Mouse (Mus musculus) midbrain, embryonic 10.5 days (tissue): ENCODE results near the gene Plekhm2. TPM values are rescaled to one million over a fixed set of nuclear protein-coding genes. Genes with fewer than 3 reads are reported as not detected.

Experiments
- DNase-seq: peaks from one replicate; pipeline ENCODE4 v3.0.0-alpha.2; 2017; ENCODE audit warnings: low spot score
- H3K27ac ChIP-seq: fragments of 300-500 bp; sonication (generic); replicated peaks from 2 replicates; pipeline ENCODE4 v1.5.1; 2016; ENCODE audit warnings: mild to moderate bottlenecking
- H3K27me3 ChIP-seq: fragments of 300-500 bp; sonication (generic); 2 replicates; pipeline ENCODE4 v1.6.1; 2016; ENCODE audit warnings: low read depth, mild to moderate bottlenecking; ENCODE audit not compliant: poor library complexity, severe bottlenecking
- H3K36me3 ChIP-seq: fragments of 300-500 bp; sonication (generic); 2 replicates; pipeline ENCODE4 v1.6.1; 2016; ENCODE audit warnings: mild to moderate bottlenecking, moderate library complexity
- H3K4me1 ChIP-seq: fragments of 300-500 bp; sonication (generic); 2 replicates; pipeline ENCODE4 v1.6.1; 2016
- H3K4me3 ChIP-seq: fragments of 300-500 bp; sonication (generic); 2 replicates; pipeline ENCODE4 v1.5.1; 2016; ENCODE audit warnings: mild to moderate bottlenecking, moderate library complexity
- H3K9me3 ChIP-seq: fragments of 300-500 bp; sonication (generic); replicated peaks from 2 replicates; pipeline ENCODE4 v1.6.1; 2016; ENCODE audit warnings: mild to moderate bottlenecking
- WGBS: fragments of 180-500 bp; shearing (Covaris S2); methylation state at CpG from one replicate; pipeline ENCODE4 v1.1.7; 2016; 5-methylcytosine and 5-hydroxymethylcytosine counted together
- polyA plus RNA-seq: library from polyadenylated mRNA; unstranded; fragments of >200 nt; fragmentation: Nextera tagmentation; extraction: Ambion mirVana; gene quantifications from 2 replicates; pipeline ENCODE4 v1.2.1, GENCODE M21; 2016

The Plekhm2 gene
- polyA plus RNA-seq, 1 experiment from 2014 or later = 2.9 TPM

GRCm38 (mm10) chr4:141641961-141642811, 22.5 kb downstream of the Plekhm2 start:
- Histone ChIP-seq H3K36me3 (peaks cover 64% of the 10 kb centered on the region), H3K9me3 (no peaks in the 10 kb centered on the region), H3K27ac (no peak overlapping the region), H3K27me3 (no peaks in the 10 kb centered on the region), H3K4me1 (peaks cover 11% of the 10 kb centered on the region), H3K4me3 (no peak overlapping the region)
- WGBS = 92% methylated on average over 25 of the region's 25 CpGs
- no peak for DNase-seq

- Histone ChIP-seq H3K36me3 (peaks cover 64% of the 10 kb centered on the region), H3K4me3 (no peak overlapping the region), H3K4me1 (peaks cover 11% of the 10 kb centered on the region), H3K27me3 (no peaks in the 10 kb centered on the region), H3K9me3 (no peaks in the 10 kb centered on the region), H3K27ac (no peak overlapping the region)
- WGBS = 88% methylated on average over 7 of the region's 7 CpGs
- DNase-seq = no peak
Measured at GRCm38 (mm10) chr4:141641353-141641771, 23.3 kb downstream of the Plekhm2 start.

GRCm38 (mm10) chr4:141639474-141639873, 25.2 kb downstream of the Plekhm2 start:
- Histone ChIP-seq H3K36me3 (peaks cover 71% of the 10 kb centered on the region), H3K9me3 (no peaks in the 10 kb centered on the region), H3K27me3 (no peaks in the 10 kb centered on the region), H3K4me1 (peaks cover 11% of the 10 kb centered on the region), H3K4me3 (no peak overlapping the region), H3K27ac (no peak overlapping the region)
- 67% methylated on average over 11 of the region's 11 CpGs for WGBS
- DNase-seq = no peak

GRCm38 (mm10) chr4:141636693-141637092, 28.0 kb downstream of the Plekhm2 start:
- H3K4me1 ChIP-seq = peaks cover 11% of the 10 kb centered on the region
- H3K27ac ChIP-seq = no peak overlapping the region
- no peaks in the 10 kb centered on the region for H3K9me3 ChIP-seq
- H3K4me3 ChIP-seq = no peak overlapping the region
- H3K27me3 ChIP-seq = no peaks in the 10 kb centered on the region
- 98% methylated on average over 5 of the region's 5 CpGs for WGBS
- H3K36me3 ChIP-seq = peaks cover 87% of the 10 kb centered on the region
- DNase-seq = no peak

GRCm38 (mm10) chr4:141635991-141636390, 28.7 kb downstream of the Plekhm2 start:
- DNase-seq = no peak
- Histone ChIP-seq H3K27ac (no peak overlapping the region), H3K36me3 (peaks cover 87% of the 10 kb centered on the region)

GRCm38 (mm10) chr4:141632111-141632873, 32.4 kb downstream of the Plekhm2 start:
- no peaks in the 10 kb centered on the region for H3K4me1 ChIP-seq
- peaks cover 89% of the 10 kb centered on the region for H3K36me3 ChIP-seq
- no peaks in the 10 kb centered on the region for H3K9me3 ChIP-seq
- no peak overlapping the region for H3K27ac ChIP-seq
- DNase-seq = no peak
- WGBS = 96% methylated on average over 21 of the region's 21 CpGs
- H3K27me3 ChIP-seq = no peaks in the 10 kb centered on the region
- no peak overlapping the region for H3K4me3 ChIP-seq

More at GRCm38 (mm10) chr4:141635991-141636390, 28.7 kb downstream of the Plekhm2 start:
- Histone ChIP-seq H3K27me3 (no peaks in the 10 kb centered on the region), H3K9me3 (no peaks in the 10 kb centered on the region), H3K4me1 (peaks cover 4% of the 10 kb centered on the region), H3K4me3 (no peak overlapping the region)
- WGBS = 78% methylated on average over 9 of the region's 9 CpGs

- Histone ChIP-seq H3K36me3 (peaks cover 89% of the 10 kb centered on the region), H3K9me3 (no peaks in the 10 kb centered on the region), H3K4me3 (no peak overlapping the region), H3K27me3 (no peaks in the 10 kb centered on the region), H3K27ac (no peak overlapping the region), H3K4me1 (no peaks in the 10 kb centered on the region)
- DNase-seq = no peak
- WGBS = 94% methylated on average over 20 of the region's 20 CpGs
Measured at GRCm38 (mm10) chr4:141631250-141631649, 33.4 kb downstream of the Plekhm2 start.

GRCm38 (mm10) chr4:141630021-141630420, 34.7 kb downstream of the Plekhm2 start:
- Histone ChIP-seq H3K36me3 (peaks cover 96% of the 10 kb centered on the region), H3K4me1 (no peaks in the 10 kb centered on the region), H3K27ac (no peak overlapping the region), H3K27me3 (no peaks in the 10 kb centered on the region), H3K9me3 (no peaks in the 10 kb centered on the region), H3K4me3 (no peak overlapping the region)
- WGBS = 97% methylated on average over 11 of the region's 11 CpGs
- no peak for DNase-seq

GRCm38 (mm10) chr4:141628661-141629060, 36.0 kb downstream of the Plekhm2 start:
- 92% methylated on average over 14 of the region's 14 CpGs for WGBS
- peaks cover 5% of the 10 kb centered on the region; the same call in 1 of the 2 replicates for H3K4me1 ChIP-seq
- 0 out of 2 replicates have a peak overlapping the region, but pooled peaks have one; percentile 6 for H3K27ac ChIP-seq
- H3K27me3 ChIP-seq = no peaks in the 10 kb centered on the region
- H3K4me3 ChIP-seq = no peak overlapping the region
- H3K36me3 ChIP-seq = peaks cover 88% of the 10 kb centered on the region
- no peak for DNase-seq
- H3K9me3 ChIP-seq = no peaks in the 10 kb centered on the region

GRCm38 (mm10) chr4:141627502-141627901, 37.2 kb downstream of the Plekhm2 start:
- Histone ChIP-seq H3K27me3 (no peaks in the 10 kb centered on the region), H3K36me3 (peaks cover 77% of the 10 kb centered on the region), H3K27ac (no peak overlapping the region), H3K4me1 (peaks cover 11% of the 10 kb centered on the region; the same call in 1 of the 2 replicates), H3K4me3 (no peak overlapping the region), H3K9me3 (no peaks in the 10 kb centered on the region)
- no peak for DNase-seq
- WGBS = 90% methylated on average over 5 of the region's 5 CpGs

GRCm38 (mm10) chr4:141625774-141626550, 38.7 kb downstream of the Plekhm2 start:
- 90% methylated on average over 16 of the region's 16 CpGs for WGBS
- Histone ChIP-seq H3K9me3 (no peaks in the 10 kb centered on the region), H3K4me3 (no peak overlapping the region), H3K27ac (no peak overlapping the region; the same call in 1 of the 2 replicates), H3K36me3 (peaks cover 61% of the 10 kb centered on the region), H3K4me1 (peaks cover 11% of the 10 kb centered on the region; the same call in 1 of the 2 replicates), H3K27me3 (no peaks in the 10 kb centered on the region)
- DNase-seq = no peak
